Mouse (Mus musculus): Measurements from ENCODE around the gene Medag.

The Medag gene

GRCm38 (mm10) chr5:149429541-149429940 lies 18.0 kb downstream of the Medag start:
- DNase-seq, result no peak

- no peak for DNase-seq
These were observed 19.4 kb downstream of the Medag start for GRCm38 (mm10) chr5:149430943-149431342.

- no peak for DNase-seq
These were observed 22.1 kb downstream of the Medag start for GRCm38 (mm10) chr5:149433618-149434017.

GRCm38 (mm10) chr5:149434141-149434690 lies 22.7 kb downstream of the Medag start:
- DNase-seq, result no peak

DNA sequence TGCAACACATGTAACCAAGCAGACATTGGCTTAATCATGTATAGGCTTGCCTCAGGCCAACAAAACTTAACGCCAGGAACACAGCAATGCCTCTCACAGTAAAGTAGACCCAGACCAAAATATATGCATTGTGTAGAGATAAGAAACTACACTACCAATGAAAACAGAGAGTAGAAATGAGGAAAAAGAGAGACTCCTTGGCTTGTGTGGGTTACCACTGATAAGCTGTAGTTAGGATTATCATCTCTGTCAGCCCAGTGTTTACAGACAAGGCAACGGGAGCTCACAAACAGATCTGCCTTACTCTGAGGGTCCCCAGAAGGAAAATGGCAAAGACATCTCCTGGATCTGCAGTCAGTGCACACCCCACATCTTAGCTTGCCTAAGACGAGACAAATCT lies 25.0 kb downstream of the Medag start:
- no peak for DNase-seq

GRCm38 (mm10) chr5:149437150-149437549 lies 25.6 kb downstream of the Medag start:
- no peak for DNase-seq

GRCm38 (mm10) chr5:149439531-149440179 lies 28.1 kb downstream of the Medag start, which contains the start of gene Tex26:
Gene Tex26, plus strand, starts transcription at chr5:149439660.
- peak; percentile 78 to 81 for DNase-seq

DNA sequence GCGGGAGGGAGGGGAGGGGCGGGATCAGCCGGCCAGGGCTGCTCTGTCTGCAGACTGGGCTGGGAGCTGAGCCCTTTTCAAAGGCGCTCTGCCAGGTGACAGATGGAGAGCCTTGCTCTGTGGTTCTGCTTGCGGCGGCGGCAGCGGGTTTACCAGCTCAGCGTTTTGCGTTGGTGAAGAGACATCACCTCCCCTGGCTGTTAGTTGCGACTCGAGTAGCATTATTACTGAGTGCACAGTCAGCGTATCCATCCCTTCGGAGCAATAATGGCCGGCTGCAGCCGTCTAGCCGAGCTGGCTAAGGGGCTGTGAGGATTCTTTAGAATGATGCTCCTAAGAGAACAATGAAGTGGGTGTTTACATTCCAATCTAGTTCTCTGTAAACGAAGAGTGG lies 28.6 kb downstream of the Medag start:
- DNase-seq, result peak; percentile 98

DNA sequence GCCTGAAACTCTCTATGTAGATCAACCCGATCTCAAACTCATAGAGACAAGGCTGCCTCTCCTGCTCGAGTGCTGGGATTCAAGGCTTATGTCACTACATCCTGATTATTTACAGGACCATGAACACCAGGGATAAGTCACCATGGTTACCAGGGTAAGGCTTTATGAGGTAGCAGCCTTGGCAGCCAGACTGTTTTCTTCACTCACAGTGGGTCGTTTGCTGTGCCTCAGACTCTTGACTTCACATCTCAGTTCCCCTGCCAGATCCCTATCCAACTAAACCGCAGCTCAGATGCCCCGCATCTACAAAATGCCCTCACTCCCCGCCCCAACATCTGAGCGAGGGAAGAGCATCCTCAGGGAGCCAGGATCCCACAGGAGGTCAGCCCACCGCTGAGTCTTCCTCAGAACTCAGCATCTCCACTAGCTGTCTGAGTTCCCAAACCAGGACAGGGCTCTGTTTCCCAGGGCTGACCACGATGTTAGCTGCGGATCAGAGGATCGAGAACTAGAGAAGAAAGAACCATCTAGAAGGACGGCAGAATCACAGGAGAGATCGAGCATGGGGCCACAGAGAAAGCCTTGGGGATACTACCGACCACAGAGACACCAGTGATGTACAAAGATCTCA lies 30.2 kb downstream of the Medag start:
- DNase-seq, result peak; percentile 61 to 65

- peak; percentile 70 to 79 for DNase-seq
These were observed 30.7 kb downstream of the Medag start for GRCm38 (mm10) chr5:149442277-149442660.

GRCm38 (mm10) chr5:149444451-149444850 lies 32.9 kb downstream of the Medag start:
- peak; percentile 85 to 90 for DNase-seq

- no peak for DNase-seq
These were observed 34.9 kb downstream of the Medag start for GRCm38 (mm10) chr5:149446495-149446894.

GRCm38 (mm10) chr5:149447733-149448132 lies 36.2 kb downstream of the Medag start:
- DNase-seq, result peak in 1 of 2 experiments; percentile 62

DNA sequence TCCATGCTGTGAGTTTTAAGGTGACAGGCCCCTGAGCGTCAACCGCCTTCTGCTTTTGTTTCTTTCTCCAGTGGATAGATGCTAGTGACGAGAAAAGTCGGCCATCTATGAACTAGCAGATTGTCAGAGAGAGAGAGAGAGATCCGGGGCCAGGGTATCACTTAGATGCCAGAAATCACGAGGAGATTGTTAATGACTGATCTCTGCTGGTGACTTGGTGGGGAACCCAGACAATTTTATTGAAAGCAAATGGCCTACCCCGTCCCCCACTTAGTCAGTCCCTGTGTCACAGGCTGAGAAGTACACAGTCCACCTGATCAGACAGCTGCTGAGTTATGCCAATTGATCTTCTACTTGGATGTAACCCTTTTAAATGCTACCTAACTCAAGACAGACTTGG lies 37.9 kb downstream of the Medag start:
- DNase-seq, result peak; percentile 53 to 55

DNA sequence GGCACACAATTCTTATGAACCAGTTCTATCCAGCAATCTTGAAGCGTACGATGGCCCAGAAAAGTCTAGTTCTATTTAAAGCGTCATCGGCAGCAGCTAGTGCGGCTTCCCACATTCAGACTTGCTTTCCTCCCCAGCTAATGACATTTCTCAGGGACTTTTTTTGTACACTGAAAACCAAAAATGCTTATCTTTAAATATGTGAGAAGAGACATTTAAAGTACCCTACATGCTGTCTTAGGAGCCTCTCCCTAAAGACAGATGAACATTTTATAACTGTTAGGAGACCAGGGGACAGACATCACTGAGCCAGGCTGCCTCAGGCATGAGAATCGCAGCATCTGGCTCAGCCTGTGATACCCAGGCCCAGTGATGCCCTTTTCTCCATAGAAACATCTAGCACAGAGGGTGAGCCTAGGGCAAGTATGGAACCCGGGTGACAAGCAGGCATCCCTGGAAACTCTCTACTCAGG lies 39.7 kb downstream of the Medag start:
- DNase-seq, result no peak

GRCm38 (mm10) chr5:149454281-149454680 lies 42.7 kb downstream of the Medag start:
- peak; percentile 63 to 76 for DNase-seq

DNA sequence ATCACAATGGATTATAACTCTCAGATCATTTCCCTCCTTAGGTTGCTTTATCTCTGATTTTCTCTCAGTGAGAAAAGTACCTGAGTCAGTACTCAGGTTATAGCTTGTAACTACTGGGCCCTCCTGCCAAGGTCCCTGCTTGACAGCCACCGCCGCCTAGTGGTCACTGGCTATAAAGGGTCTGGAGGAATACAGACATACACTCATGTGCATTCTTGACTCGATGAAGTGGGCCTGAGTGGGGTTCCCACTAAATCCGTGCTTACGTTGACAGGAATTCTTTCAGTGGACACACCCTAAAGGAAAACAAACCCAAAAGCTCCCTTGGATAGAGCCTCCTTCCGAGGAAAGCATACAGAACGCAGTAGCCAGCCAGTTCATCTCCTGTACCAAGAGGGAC lies 45.0 kb downstream of the Medag start:
- no peak for DNase-seq

DNA sequence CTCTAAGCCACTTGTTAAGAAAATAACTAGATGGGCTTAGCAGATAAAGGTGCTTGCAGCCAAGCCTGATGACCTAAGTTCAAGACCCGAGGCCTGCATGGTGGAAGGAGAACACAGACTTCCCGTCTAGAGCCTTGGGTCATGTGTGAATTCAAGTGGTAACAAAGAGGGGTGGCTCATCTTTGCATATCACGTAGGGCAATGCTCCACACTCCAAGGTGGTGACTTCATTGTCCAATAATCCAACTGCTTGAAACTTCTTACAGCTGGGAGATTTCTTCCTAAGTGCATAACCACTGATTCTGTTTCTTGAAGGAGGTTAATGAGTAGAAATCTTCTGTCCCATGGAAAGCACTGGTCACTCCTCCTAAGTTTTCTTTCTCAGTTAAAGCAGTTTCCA lies 50.5 kb downstream of the Medag start:
- DNase-seq, result no peak

- no peak for DNase-seq
These were observed 53.8 kb downstream of the Medag start for GRCm38 (mm10) chr5:149465305-149465704.

GRCm38 (mm10) chr5:149474142-149474541 lies 62.6 kb downstream of the Medag start:
- DNase-seq, result peak in 1 of 2 experiments; percentile 56

- no peak for DNase-seq
These were observed 63.3 kb downstream of the Medag start for GRCm38 (mm10) chr5:149474701-149475468.
